Mouse (Mus musculus) ES-E14 (cell line): ENCODE measurements around the gene Sdsl. TPM values are rescaled to one million over a fixed set of nuclear protein-coding genes. Genes with fewer than 3 reads are reported as not detected.
"Not testable (repeated sequence)": the region's sequence is repeated elsewhere in the genome, so short reads cannot be mapped to it uniquely, and the experiment has no call there.

Experiments
- DNase-seq: peaks from one replicate; pipeline ENCODE4 v3.0.0-alpha.2; 2013; ENCODE audit warnings: low read depth, low spot score
- H3K27ac ChIP-seq: 2 replicates; pipeline ENCODE4 v1.5.1; 2012; ENCODE audit warnings: low read depth, mild to moderate bottlenecking, low read length, moderate library complexity, mixed read lengths; ENCODE audit not compliant: poor library complexity, insufficient read depth, severe bottlenecking
- H3K36me3 ChIP-seq: 2 replicates; pipeline ENCODE4 v1.6.1; 2012; ENCODE audit warnings: mild to moderate bottlenecking, low read length, moderate library complexity, mixed read lengths; ENCODE audit not compliant: control insufficient read depth, poor library complexity, insufficient read depth, severe bottlenecking
- H3K4me1 ChIP-seq, 2 experiments: fragments of 150-350 bp in 1 of 2; sonication (generic) in 1 of 2; 2 replicates each; pipeline ENCODE4 v1.6.1; 2012; ENCODE audit warnings: low read length in 2 of 2, mild to moderate bottlenecking in 1 of 2, mixed read lengths in 1 of 2; ENCODE audit not compliant: control insufficient read depth in 2 of 2, insufficient read depth in 2 of 2, poor library complexity in 1 of 2
- H3K4me3 ChIP-seq, 2 experiments: fragments of 150-350 bp in 1 of 2; sonication (generic) in 1 of 2; 2 replicates each; pipeline ENCODE4 v1.5.1; 2012; ENCODE audit warnings: low read length in 2 of 2, low read depth in 1 of 2, mild to moderate bottlenecking in 1 of 2, mixed read lengths in 1 of 2; ENCODE audit not compliant: insufficient read depth in 1 of 2, poor library complexity in 1 of 2, severe bottlenecking in 1 of 2
- H3K9ac ChIP-seq: 2 replicates; pipeline ENCODE4 v1.6.1; 2012; ENCODE audit warnings: low read depth, mild to moderate bottlenecking, low read length, mixed read lengths; ENCODE audit not compliant: poor library complexity, insufficient read depth, severe bottlenecking
- H3K9me3 ChIP-seq: fragments of 150-350 bp; sonication (generic); 2 replicates; pipeline ENCODE4 v1.6.1; 2012; ENCODE audit warnings: low read depth, mild to moderate bottlenecking, low read length; ENCODE audit not compliant: control insufficient read depth, insufficient read depth
- CHD2 ChIP-seq: IDR thresholded peaks from 2 replicates; pipeline ENCODE4 v1.6.1; 2014; ENCODE audit warnings: mild to moderate bottlenecking, low read depth, low read length, inconsistent platforms
- HCFC1 ChIP-seq: IDR thresholded peaks from 2 replicates; pipeline ENCODE4 v1.6.1; 2012; ENCODE audit warnings: low read length, inconsistent platforms, borderline replicate concordance; ENCODE audit not compliant: insufficient read depth
- MAFK ChIP-seq: IDR thresholded peaks from 2 replicates; pipeline ENCODE4 v1.6.1; 2014; ENCODE audit warnings: mild to moderate bottlenecking, low read depth, low read length, inconsistent platforms; ENCODE audit not compliant: insufficient read depth
- ZC3H11A ChIP-seq: IDR thresholded peaks from 2 replicates; pipeline ENCODE4 v1.6.1; 2012; ENCODE audit warnings: low read depth, mild to moderate bottlenecking, inconsistent platforms, low read length, borderline replicate concordance
- ZNF384 ChIP-seq: IDR thresholded peaks from 2 replicates; pipeline ENCODE4 v1.6.1; 2012; ENCODE audit warnings: low read depth, low read length, inconsistent platforms
- in situ Hi-C, 2 experiments: fragments of 600-800 bp; cut with MboI; formaldehyde crosslinking; loops; one replicate each; pipeline ENCODE4 v1.15.1; 2025; ENCODE audit warnings: low sequenced_read_pairs in 2 of 2, inconsistent platforms in 1 of 2; ENCODE audit not compliant: unreplicated experiment in 2 of 2
- total RNA-seq: library from RNA; depleted of rRNA; stranded (reverse); fragments of 300-350 nt; gene quantifications from 2 replicates; pipeline ENCODE4 v1.2.3, GENCODE M21; 2012

Gene Sdsl
- total RNA-seq, 1 experiment, result 0.67 TPM

DNA sequence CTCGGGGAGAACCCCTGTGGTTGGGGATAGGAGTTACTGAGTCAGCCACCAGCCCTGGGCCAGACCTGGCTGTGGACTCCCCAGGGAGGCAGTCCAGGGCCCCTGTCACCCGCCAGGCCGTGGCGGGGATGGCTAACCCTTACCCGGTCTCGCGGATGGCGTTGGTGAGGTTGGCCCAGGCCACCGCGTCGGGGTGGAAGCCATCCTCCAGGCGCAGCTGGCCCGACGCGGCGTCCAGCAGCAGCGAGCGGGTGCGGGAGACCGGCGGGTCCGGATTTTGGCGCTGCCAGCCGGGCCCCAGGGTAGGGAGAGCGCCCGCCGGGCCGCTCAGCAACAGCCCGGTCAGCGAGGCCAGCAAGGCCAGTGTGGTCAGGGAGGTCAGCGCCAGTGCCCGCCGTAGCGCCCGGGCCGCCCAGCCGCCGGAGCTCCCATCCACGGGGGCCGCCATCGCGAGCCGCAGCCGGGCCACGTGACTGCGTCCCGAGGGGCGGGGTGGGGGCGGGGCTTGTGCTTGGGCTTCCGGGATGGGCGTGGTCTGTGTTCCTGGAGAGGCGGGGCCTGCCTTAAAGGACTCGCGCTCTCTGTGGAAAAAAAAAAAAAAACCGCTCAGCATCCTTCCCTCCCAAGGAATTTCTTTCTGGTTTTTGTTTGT lies 30.7 kb upstream of the Sdsl start, which contains the start of gene Plbd2:
Plbd2 (minus strand) TSS at position 482 of the 652 bp plus-strand sequence.
- TF ChIP-seq ZC3H11A (no peak), MAFK (no peak), ZNF384 (peak; percentile 99), HCFC1 (peak; percentile 50; the same call in 1 of the 2 replicates)
- peak within 1 kb of the TSS; percentile 93 for H3K9ac ChIP-seq
- no peaks in the 10 kb centered on the region; a peak in 1 of 4 replicates for H3K4me1 ChIP-seq
- in situ Hi-C loops, result no loop called here
- peaks cover under 1% of the 10 kb centered on the region; the same call in 1 of the 2 replicates for H3K36me3 ChIP-seq
- H3K9me3 ChIP-seq, result no peaks in the 10 kb centered on the region
- peak within 1 kb of the TSS; percentile 72 to 85 for H3K4me3 ChIP-seq
- no peak within 1 kb of the TSS for H3K27ac ChIP-seq
- peak; percentile 81 for DNase-seq

DNA sequence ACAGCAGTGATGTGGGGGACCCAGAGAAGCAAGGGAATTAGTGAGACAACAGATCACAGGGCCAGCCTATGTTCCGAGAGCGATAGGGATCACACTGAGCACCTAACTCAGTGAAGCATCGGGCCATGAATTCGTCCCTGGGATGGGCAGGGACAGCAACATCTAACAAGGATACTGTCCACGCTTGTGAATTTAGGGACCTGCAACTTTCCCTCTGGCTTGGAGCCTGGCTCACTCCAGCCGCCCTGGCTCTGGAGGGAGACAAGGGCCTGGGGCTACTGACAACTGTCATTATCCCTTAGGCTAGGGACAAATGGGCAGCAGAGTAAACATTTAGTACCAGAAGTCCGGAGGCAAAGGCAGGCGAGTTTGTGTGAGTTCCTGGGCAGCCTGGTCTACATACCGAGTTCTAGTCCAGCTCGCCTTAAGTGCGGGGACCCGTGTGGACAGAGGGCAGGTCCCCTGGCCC lies 30.1 kb upstream of the Sdsl start:
- Histone ChIP-seq H3K9me3 (no peaks in the 10 kb centered on the region), H3K4me3 (peak overlapping the region; percentile 72 to 85), H3K9ac (peak overlapping the region; percentile 93), H3K27ac (no peak overlapping the region), H3K36me3 (peaks cover 2% of the 10 kb centered on the region; the same call in 1 of the 2 replicates), H3K4me1 (no peaks in the 10 kb centered on the region; a peak in 1 of 4 replicates)
- DNase-seq, result no peak
- in situ Hi-C loops, result no loop called here
- TF ChIP-seq CHD2 (no peak), MAFK (no peak), HCFC1 (no peak), ZC3H11A (no peak), ZNF384 (no peak)

DNA sequence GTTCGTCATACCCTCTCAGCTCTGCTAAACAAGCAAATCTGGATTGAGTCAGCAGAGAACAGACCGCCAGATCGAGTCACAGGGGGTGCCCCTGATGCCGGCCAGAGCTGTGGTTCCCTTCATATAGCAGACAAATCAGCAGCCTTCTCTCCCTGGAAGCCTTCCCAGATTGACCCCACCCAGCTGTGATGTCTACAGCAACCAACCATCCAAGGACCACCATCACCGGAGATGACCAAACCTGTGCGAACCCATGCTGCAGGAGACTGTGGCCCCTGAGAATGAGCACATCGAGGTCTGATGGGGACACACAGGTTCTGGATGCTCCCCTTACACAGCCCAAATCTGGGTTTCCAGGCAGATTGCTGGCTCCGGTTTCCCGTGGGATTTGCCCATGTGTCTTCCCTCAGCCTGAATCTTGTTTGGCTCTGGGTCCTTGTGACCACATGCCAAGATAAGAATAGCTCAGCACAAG lies 29.6 kb upstream of the Sdsl start:
- no peak overlapping the region for H3K27ac ChIP-seq
- H3K36me3 ChIP-seq, result peaks cover 2% of the 10 kb centered on the region; the same call in 1 of the 2 replicates
- TF ChIP-seq HCFC1 (no peak), MAFK (no peak), CHD2 (no peak), ZC3H11A (no peak), ZNF384 (no peak)
- H3K4me1 ChIP-seq, result peaks cover 0 to 1% of the 10 kb centered on the region in 2 experiments; a peak in 2 of 4 replicates
- H3K4me3 ChIP-seq, result peak overlapping the region; percentile 72 to 85
- H3K9ac ChIP-seq, result peak overlapping the region; percentile 93
- H3K9me3 ChIP-seq, result no peaks in the 10 kb centered on the region
- in situ Hi-C loops, result no loop called here
- no peak for DNase-seq

DNA sequence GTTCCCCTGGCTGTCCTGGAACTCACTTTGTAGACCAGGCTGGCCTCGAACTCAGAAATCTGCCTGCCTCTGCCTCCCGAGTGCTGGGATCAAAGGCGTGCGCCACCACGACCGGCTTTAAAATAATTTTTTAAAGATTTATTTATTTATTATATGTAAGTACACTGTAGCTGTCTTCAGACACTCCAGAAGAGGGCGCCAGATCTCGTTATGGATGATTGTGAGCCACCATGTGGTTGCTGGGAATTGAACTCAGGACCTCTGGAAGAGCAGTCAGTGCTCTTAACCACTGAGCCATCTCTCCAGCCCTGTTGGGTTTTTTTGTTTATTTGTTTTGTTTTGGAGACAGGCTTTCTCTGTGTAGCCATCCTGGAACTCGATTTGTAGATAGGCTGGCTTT lies 28.0 kb upstream of the Sdsl start:
- DNase-seq, in situ Hi-C loops, H3K9me3 ChIP-seq, H3K4me3 ChIP-seq, H3K27ac ChIP-seq, H3K4me1 ChIP-seq, H3K36me3 ChIP-seq, H3K9ac ChIP-seq: not testable (repeated sequence)

DNA sequence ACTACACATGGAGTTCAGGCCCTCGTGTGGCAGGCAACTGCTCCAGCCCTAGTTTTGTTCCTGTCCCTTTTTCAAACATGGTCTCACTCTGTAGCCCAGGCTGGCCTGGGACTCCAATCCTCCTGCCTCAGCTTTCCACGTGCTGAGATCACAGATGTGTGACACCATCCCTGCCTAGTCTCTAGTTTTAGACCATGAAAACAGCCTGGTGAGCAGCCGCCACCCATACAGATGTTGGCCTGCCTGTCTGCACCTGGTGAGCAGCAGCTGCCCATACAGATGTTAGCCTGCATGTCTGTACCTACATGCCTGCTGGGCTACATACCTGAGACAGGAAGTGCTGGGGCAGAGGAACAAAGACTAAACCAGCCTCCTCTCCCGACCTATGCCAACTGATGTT lies 26.6 kb upstream of the Sdsl start:
- no peak overlapping the region for H3K9ac ChIP-seq
- peaks cover 0 to 4% of the 10 kb centered on the region in 2 experiments; a peak in 3 of 4 replicates for H3K4me1 ChIP-seq
- H3K9me3 ChIP-seq, result no peaks in the 10 kb centered on the region
- TF ChIP-seq ZNF384, result no peak
- no peak for TF ChIP-seq CHD2
- TF ChIP-seq HCFC1, result no peak
- no peak for TF ChIP-seq ZC3H11A
- no peak for TF ChIP-seq MAFK
- no peak for DNase-seq
- H3K4me3 ChIP-seq, result no peak overlapping the region
- no peak overlapping the region for H3K27ac ChIP-seq
- peaks cover 2% of the 10 kb centered on the region; the same call in 1 of the 2 replicates for H3K36me3 ChIP-seq
- in situ Hi-C loops, result no loop called here
